Mouse (Mus musculus): Measurements from ENCODE around the gene Dhx38. TPM values are rescaled to one million over a fixed set of nuclear protein-coding genes. Genes with fewer than 3 reads are reported as not detected.

Dhx38 gene
- total RNA-seq, 4 experiments from 2014 or later, result 23.5 to 26.8 (median 26.1) TPM

DNA sequence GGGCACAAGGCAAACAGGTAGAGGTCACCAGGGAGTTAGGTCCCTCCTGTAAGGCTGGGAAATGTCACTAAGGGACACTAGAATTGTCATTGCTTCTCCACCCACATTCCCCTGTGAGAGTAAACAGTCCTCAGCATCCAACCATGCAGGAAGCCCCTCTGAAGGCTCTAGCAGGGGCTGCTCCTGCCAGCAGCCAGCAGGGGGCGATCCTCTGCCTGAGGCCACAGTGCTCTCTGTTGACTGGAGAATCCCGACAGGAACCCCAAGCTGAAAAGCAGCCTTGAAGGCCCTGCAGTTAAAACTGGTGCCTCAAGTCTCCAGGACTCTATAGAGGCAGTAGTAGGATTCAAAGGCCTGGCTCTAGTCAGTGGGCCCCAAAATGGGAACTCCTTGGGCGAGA, 14.0 kb downstream of the Dhx38 start:
- DNase-seq (ENCODE audit: low spot score in 2 of 2), result no peak

DNA sequence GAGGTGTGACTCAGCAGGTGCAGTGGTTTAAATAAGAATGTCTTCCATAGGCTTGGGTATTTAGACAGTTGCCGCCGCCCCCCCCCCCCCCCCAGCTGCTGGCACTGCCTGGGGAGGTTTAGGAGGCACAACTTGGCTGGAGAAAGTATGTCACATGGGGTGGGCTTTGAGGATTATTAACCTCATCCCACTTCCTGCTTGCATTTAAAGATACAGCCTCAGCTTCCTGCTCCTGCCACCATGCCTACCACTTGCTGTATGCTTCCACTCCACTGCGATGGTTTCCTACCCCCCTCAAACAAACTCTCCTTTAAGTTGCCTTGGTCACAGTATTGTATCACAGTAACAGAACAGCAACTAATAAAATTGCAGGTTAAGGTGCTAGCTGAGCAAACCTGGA, 21.6 kb downstream of the Dhx38 start:
- DNase-seq (ENCODE audit: low spot score in 2 of 2), result no peak

DNA sequence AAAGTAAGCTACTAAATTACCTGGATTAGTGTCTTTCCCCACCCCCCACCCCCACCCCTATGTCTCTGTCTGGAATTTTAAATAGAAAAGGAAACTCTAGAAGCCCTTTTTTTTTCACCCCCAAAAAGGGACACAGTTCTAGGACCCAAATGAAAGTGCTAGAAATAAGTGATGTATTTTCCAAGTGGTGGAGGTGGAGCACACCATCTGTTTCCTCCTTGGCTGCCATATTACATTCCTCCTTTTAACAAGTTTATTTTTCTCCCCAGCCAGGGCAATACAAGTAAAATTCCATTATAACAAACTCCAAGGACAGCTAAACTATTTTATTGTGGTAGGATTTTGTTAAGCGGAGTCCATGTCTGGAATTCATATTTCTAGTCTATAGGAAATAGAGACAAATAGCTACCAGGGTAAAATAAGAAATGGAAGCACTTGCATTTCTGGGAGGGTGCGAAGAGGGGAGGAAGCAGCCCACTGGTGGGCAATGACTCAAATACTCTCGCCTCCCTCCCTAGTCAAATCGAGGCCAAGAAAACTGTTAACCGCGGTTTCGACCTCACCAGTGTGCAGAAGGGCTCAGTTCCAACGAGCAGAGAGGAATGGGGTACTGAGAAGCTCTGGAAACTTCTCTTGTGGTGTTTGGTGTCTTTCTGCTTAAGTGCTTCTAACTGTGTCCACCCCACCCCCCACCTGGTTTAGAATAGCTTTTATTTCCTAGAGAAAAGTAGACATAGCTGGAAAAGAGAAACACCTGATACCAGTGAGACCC, 22.7 kb downstream of the Dhx38 start:
- DNase-seq (ENCODE audit: low spot score in 2 of 2), result no peak

DNA sequence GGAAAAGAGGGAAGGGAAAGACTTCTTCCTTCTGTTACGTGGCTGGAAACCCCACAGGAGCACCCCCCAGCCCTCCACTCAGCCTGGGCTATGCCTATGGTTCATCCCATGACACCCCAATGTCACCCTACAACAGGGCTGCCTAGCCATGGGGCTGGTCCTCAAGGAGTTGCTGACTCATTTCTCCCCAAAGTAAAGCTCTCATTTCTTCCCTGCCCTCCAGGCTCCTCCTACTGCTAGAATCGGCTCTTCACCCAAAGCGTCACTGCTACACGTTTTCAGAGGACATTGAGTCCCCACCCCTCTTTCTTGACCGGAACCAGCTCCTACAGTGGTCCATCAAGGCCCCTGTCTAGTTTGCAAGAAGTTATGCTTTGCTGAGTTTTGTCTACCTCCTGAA, 23.5 kb downstream of the Dhx38 start:
- DNase-seq (ENCODE audit: low spot score in 2 of 2), result no peak

DNA sequence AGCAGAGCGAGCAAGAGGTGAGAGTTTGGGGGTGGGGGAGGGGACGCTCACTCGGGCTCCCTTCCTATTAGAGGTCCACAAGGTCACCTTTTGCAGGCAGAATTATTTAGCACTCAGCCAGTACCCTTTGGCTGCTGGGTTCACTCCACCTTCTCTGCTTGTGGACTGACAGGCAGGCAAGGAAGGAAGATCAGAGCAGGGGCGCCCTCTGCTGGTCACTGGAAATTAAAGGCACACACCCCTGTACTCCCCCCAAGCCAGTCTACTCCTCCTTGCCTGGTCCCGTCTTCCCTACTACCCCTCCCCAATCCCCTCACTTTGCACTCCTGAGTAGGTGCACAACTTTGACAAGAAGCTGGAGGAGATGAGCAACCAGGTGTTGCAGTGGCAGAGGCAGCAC, 29.0 kb downstream of the Dhx38 start:
- peak; percentile 58 to 85 for DNase-seq (ENCODE audit: low spot score in 2 of 2)

DNA sequence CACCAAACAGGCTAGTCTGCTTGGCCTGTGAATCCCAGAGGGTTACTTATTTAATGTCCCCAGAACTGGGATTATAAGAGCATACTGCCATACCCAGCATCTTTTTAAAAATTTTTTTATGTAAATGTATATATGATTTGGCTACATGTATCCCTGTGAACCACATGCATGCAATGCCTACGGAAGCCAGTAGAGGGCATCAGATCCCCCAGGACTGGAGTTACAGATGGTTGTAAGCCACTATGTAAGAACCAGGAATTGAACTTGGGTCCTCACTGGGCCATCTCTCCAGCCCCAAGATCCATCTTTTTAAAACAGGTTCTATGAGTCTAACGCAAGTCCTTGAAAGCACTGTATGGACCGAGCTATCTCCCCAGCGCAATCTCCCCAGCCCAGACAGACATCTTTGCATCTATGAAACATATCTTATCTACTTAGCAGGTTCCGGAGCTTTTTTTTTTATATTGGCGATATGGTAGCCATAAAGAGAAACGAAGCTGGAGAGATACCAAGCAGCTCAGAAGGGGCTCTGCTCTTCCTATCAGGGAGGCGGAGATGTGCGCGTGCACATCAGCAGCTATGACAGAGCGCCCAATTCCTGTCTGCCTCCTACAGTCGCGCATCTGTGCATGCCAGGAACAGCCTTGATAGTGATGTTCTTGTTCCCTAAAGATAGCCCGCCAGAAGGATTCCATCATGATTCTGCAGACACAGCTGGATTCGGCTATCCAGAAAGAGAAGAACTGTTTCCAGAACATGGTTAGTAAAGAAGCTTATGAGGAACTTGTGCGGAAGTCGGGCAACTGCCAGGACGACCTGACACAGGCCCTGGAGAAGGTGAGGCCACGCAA, 30.3 kb downstream of the Dhx38 start:
- peak in 1 of 2 experiments; percentile 19 for DNase-seq (ENCODE audit: low spot score in 2 of 2)

DNA sequence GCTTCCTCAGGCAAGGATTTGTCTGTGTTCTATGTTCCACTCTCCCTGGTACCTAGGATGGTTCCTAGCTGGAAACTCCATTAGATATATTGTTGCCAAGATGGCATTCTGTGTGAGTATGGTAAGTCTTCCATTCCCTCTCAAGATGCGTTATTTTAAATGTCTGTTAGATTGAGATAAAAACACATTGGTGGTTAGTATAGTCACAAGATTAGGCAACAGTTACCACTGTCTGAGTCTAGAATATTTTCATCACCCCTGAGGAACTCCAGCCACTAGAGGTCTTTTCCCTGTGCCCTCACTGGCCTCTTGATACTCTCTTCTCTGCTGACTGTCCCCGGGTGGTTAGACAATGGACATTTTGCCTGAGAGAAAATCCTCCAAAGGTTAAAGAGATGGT, 41.7 kb downstream of the Dhx38 start:
- DNase-seq (ENCODE audit: low spot score in 2 of 2), result no peak

DNA sequence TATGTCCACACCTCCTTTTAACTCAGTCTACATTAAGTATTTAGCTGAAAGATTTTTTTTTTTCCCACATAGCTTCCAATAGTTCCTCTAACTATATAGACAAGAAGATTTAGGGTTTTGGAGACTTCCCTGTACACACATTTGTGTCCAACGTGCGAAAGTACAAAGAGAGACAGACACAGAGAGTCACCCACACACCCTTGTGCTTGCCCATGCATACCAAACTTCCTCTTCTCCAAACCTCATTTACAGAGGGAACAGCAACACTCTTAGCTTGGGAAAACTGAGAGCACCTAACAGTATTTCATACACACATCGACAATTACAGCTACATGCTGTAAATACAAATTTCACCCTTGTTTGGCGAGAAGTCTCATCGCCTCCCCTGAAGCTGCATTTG, 60.1 kb downstream of the Dhx38 start:
- no peak for DNase-seq (ENCODE audit: low spot score in 2 of 2)

DNA sequence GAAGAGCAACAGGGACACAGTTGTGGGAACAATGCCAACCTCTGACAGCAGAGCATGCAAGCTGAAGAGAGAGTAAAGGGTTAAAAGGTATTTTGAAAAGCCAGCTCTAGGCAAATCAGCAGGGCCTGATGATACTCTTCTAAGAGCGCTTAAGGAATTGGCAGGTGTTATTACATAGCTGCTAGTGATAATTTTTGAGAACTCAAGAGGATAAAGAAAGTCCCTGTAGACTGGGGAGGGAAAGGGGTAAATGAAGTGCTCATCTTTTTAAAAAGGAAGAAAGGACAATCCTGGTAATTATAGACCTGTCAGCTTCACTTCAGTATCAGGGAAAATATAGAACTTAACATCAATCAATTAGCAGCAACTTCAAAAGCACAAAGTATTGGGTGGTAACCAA, 62.1 kb downstream of the Dhx38 start:
- DNase-seq (ENCODE audit: low spot score in 2 of 2), result no peak

DNA sequence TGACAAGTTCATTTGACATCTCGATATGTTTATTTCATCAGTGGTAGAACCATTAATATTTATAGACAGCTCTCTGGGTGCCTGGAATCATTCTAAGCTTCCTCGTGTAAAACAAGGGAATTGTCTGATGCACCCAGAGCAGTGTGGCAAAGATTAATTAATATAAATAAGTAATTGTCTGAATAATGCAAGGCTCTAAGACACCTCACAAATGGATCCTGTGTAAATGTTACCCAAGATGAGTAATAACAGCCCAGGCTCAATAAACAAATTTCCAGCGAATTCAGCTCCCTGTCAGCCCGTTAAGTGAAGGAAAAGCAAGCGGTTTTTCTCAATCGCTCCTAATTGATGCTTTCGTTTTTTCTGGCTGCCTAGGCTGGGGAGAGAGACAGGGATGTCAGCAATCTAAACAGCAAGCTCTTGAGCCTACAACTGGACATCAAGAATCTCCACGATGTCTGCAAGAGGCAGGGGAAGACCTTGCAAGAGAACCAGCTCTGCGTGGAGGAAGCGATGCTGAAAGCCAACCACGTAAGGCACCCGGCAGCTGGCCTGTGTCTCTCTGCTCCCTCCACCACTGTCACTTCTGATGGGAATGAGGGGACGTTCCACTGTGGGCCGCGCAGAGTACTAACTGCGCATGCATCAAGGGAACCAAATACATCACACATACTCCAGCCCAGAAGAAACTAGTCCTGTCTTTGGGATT, 66.5 kb downstream of the Dhx38 start:
- DNase-seq (ENCODE audit: low spot score in 2 of 2), result no peak

Other genes with a start within 250 kb of the Dhx38 start
- gene Pmfbp1, start 71.8 kb downstream of the Dhx38 start, total RNA-seq (2022), result under 1 TPM in 2 of 4 experiments, not detected in 2; 0.20 to 0.45 TPM
- 10 to 100 TPM; 14.8 to 21.0 (median 15.3) TPM for gene Txnl4b, start within 50 bp of the Dhx38 start, total RNA-seq (2022)
- gene Hp, start 13.3 kb upstream of the Dhx38 start, total RNA-seq (2022), result under 1 TPM in 3 of 4 experiments, not detected in 1; 0.38 to 0.57 (median 0.41) TPM
- 10 to 100 TPM; 24.0 to 31.5 (median 26.5) TPM for gene Dhodh, start 42.8 kb upstream of the Dhx38 start, total RNA-seq (2022)
- 1 to 10 TPM; 1.3 to 4.1 (median 3.6) TPM for gene Pkd1l3, start 48.7 kb upstream of the Dhx38 start, total RNA-seq (2022)
- gene Ist1, start 127.4 kb upstream of the Dhx38 start, total RNA-seq (2022), result 10 to 100 TPM; 81.9 to 94.4 (median 90.2) TPM
- gene Zfp821, start 139.7 kb upstream of the Dhx38 start, total RNA-seq (2022), result 10 to 100 TPM; 38.5 to 44.4 (median 41.6) TPM
- 10 to 100 TPM; 36.2 to 41.0 (median 39.6) TPM for gene Atxn1l, start 171.9 kb upstream of the Dhx38 start, total RNA-seq (2022)
- gene Ap1g1, start 212.7 kb upstream of the Dhx38 start, total RNA-seq (2022), result 100 to 1,000 TPM in 1 of 4 experiments, 10 to 100 TPM in 3; 79.6 to 103 (median 87.9) TPM